Mouse (Mus musculus) MN1 (cell line): Measurements from ENCODE around the gene Sod2.
"Not testable (repeated sequence)": the region's sequence is repeated elsewhere in the genome, so short reads cannot be mapped to it uniquely, and the experiment has no call there.

Experiments
- DNase-seq: peaks from one replicate; pipeline ENCODE4 v3.0.0-alpha.2; 2016; ENCODE audit warnings: low spot score

Sod2 gene

DNA sequence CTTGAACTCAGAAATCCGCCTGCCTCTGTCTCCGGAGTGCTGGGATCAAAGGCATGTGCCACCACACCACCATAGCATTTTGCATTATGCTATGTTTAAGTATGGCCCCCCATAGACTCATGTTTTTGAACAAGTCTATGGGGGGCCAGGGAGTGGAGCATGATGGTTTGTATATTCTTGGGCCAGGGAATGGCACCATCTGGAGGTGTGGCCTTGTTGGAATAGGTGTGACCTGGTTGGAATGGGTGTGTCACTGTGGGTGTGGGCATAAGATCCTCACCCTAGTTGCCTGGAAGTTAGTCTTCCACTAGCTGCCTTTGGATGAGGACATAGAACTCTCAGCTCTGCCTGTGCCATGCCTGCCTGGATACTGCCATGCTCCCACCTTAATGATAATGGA, at the start of gene Sod2:
Gene Sod2, plus strand, starts transcription at position 301 of the 400 bp plus-strand sequence.
- DNase-seq, result not testable (repeated sequence)

- DNase-seq, result not testable (repeated sequence)
Observed at GRCm38 (mm10) chr17:12959377-12959776, 47.3 kb upstream of the Sod2 start.

DNA sequence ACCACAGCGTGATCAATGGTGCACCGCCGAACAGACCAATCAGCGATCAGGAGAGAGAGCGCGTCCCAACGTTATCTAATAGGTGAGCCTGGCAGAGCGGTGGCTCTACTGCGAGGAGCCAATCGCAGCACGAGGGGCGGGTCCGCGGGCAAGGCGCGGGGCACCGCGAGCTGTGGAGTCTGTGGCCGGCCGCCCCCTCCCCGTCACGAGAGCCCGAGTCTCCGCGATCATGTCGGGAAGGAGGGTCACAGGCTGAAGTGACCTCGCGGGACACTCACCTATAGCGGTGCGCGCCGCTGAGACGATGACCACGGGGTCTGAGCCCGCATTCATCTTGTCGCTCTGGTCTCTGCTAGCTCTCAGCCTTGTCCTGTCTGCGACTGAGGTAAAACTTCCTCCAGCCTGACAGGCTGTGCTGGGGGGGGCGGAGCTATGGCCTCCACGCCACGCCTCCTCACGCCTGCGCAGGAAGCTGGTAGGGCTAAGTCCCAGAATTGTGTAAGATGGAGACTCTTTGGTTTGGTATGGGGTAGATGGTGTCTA, 46.2 kb upstream of the Sod2 start, which contains the start of gene Acat2:
Gene Acat2, minus strand, starts transcription at position 417 of the 543 bp plus-strand sequence.
- DNase-seq, result peak; percentile 91

DNA sequence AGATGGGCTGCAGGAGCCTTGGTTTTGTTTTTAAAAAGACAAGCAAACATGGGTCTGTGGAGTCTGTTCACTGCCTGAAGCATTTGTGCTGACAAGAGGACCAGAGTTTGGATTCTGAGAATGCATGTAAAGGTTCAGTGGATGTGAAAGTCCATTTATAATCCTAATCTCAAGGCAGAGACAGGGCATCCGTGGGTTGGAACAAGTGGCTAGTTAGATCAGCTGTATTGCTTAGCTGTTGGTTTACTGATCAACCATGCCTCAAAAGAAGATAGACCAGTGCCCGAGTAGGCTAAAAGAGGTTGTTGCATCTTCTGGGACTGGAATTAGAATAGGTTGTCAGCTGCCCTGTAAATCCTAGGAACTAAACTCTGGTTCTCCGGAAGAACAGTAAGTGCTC, 43.2 kb upstream of the Sod2 start:
- DNase-seq, result no peak

DNA sequence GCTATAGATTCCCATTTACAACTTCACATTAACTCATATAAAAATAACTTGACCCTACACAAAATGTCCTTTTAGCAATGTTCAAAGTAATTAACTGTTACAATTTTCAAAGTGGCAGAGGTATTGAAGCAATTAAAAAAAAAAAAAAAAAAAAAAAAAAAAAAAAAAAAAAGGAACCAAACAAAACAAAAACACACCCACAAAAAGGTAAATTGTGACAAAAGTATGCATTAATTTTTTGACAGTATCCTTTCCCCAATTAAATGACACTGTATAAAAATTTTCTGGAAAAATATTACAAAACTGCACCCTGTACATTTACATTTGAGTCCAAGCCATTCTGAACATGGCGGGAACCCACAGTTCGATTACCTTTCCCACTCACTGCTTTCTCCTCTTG, 39.5 kb upstream of the Sod2 start:
- DNase-seq, result no peak

GRCm38 (mm10) chr17:12973851-12974250, 32.8 kb upstream of the Sod2 start:
- DNase-seq, result no peak

GRCm38 (mm10) chr17:12978546-12978945, 28.1 kb upstream of the Sod2 start:
- no peak for DNase-seq

DNA sequence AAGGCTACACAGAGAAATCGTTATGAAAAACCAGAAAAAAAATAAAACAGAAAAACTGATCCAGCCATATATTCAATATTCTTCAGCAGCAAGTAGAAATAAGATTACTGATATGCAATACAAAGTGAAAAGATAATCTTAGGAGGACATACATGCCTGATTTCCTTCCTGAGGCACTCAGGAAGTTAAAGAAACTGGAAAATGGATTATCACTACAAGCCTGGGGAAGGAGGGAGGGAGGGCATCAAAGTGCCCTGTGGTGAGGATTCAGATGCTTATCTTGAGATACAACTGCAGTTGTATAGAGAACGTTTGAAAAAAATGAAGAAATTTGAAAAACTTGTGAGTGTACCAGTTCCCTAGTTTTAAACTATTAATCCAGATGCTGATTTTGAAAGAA, 22.7 kb upstream of the Sod2 start:
- no peak for DNase-seq

- DNase-seq, result not testable (repeated sequence)
Observed at GRCm38 (mm10) chr17:12988096-12988495, 18.6 kb upstream of the Sod2 start.

DNA sequence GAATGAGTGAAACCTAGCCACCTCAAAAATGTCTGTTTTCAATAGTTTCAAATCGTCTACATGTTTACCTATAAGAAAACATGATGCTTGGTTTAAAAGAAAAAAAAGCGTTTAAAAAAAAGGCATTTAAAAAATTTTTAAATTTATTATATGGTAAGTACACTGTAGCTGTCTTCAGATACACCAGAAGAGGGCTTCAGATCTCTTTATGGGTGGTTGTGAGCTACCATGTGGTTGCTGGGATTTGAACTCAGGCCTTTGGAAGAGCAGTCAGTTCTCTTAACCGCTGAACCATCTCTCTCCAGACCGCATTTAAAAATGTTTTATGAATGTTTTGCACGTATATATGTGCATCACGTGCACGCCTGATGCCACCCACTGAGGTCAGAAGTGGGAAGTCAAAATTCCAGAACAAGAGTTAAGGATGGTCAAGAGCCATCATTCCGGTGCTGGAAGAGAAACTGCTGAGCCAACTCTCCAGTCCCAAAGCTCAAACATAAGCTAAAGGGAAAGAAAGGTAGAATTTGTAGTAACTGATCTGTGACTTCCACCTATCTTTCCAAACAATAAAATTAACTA, 16.0 kb upstream of the Sod2 start:
- no peak for DNase-seq

- DNase-seq, result peak; percentile 26
Observed at GRCm38 (mm10) chr17:12991194-12991634, 15.4 kb upstream of the Sod2 start.

GRCm38 (mm10) chr17:12991635-12992358, 14.8 kb upstream of the Sod2 start:
- peak; percentile 90 for DNase-seq

- DNase-seq, result peak; percentile 98
Observed at GRCm38 (mm10) chr17:12992470-12992991, 14.1 kb upstream of the Sod2 start.

DNA sequence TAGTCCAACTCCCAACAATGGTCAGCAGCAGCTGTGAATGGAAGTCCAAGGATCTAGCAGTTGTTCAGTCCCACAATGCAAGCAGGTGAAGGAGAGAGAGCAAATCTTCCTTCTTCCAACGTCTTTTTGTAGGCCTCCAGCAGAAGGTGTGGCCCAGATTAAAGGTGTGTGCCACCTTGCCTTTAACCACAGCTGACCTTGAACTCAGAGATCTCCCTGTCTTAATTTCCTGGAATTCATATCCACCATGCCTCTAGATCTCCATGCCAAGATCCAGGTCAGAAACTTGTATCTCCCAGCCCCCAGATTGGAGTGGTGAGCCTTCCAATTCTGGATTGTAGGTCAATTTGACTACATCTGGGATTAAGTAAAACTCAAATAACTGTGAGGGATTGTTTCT, 12.6 kb upstream of the Sod2 start, which contains the start of gene Wtap:
Gene Wtap, minus strand, starts transcription at position 101 of the 400 bp plus-strand sequence.
- DNase-seq, result no peak

DNA sequence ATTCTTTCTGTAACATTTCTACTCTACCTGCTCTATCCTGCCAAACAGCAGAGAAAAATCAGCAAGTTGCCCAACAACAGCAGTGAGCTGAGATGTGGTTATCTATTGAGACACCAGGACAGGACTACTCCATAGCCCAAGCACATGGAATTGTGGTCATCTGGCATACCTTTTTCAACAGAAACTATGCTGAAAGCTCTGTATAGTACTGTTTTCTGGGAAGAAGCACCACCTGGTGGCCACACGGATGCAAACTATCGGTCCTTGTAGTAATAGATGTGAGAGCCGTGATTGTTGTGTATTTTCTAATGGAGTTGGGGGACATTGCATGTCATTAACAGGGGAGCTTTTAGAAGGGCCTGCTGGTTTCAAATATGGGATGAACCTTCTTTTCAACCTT, 10.3 kb upstream of the Sod2 start:
- DNase-seq, result peak; percentile 55

GRCm38 (mm10) chr17:12997890-12998289, 8.8 kb upstream of the Sod2 start:
- DNase-seq, result no peak

GRCm38 (mm10) chr17:12999069-12999468, 7.6 kb upstream of the Sod2 start:
- DNase-seq, result no peak

DNA sequence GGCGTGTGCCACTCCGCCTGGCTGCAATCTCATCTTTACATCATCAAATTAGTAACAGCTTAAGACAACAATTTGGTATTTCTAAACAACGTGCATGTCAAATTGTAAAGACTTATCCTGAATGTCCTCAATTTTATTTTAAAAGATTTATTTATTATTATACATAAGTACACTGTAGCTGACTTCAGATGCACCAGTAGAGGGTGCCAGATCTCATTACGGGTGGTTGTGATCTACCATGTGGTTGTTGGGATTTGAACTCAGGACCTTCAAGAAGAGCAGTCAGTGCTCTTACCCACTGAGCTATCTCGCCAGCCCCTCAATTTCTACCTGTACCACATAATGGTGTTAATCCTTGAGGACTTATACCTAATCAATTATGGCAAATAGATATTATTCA, 4.4 kb upstream of the Sod2 start:
- DNase-seq, result not testable (repeated sequence)

GRCm38 (mm10) chr17:13004436-13004835, 2.2 kb upstream of the Sod2 start:
- not testable (repeated sequence) for DNase-seq

DNA sequence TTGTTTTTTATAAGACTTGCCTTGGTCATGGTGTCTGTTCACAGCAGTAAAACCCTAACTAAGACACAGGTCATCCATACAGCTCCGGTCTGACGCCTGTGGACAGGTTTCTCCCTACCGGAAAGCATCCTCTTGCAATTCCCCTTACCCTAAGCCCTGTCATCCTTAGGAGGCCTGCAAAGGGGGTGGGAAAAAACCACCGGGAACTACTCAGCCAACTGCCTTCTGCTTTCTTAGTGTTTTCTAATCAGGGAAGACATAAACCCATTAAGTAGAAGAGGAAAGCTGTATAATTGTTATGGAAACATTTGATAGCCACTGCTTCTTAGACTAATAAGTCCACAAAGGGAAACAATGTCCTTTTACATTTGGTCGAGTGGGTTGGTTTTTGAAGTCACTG, 338 bp downstream of the Sod2 start:
- DNase-seq, result no peak

- DNase-seq, result peak; percentile 99
Observed at GRCm38 (mm10) chr17:13007730-13008425, 1.2 kb downstream of the Sod2 start.

DNA sequence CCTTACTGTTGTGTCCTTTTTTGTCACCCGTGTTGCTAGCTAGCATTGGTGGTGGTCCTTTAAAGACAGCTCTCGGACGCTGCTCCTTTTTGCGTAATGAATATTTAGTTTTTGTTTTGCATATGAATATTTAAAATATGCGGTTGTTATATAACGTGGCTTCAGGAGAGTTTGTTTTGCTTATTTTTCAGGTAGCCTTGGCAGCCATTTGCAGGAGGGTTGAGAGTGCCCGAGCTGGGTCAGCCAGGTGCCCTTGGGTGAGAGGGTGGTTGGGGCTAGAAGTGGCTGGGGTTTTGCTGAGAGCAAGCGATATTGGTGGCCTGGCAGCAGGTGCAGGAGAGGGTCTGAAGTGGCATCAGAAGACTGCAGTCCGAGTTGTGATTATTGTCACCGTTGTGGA, 1.9 kb downstream of the Sod2 start:
- DNase-seq, result peak; percentile 34
